Mouse (Mus musculus) adrenal gland, postnatal 36 days (tissue): ENCODE data around the gene Dlgap1. TPM values are rescaled to one million over a fixed set of nuclear protein-coding genes. Genes with fewer than 3 reads are reported as not detected.

Experiments used
- DNase-seq, 2 experiments: peaks; one replicate each; pipeline ENCODE4 v3.0.0; 2021; ENCODE audit warnings: mixed read lengths in 1 of 2
- total RNA-seq, 2 experiments: library from RNA; stranded (reverse); gene quantifications; 2 replicates each; pipeline ENCODE4 v1.2.3; 2021

The Dlgap1 gene
- total RNA-seq, 2 experiments from 2014 or later = 37.2 to 54.1 TPM

- no peak for DNase-seq
Observed at GRCm38 (mm10) chr17:70457103-70457502, 488.2 kb downstream of the Dlgap1 start.

- no peak for DNase-seq
Observed at GRCm38 (mm10) chr17:70462231-70462630, 493.4 kb downstream of the Dlgap1 start.

GRCm38 (mm10) chr17:70462771-70463491 is 494.1 kb downstream of the Dlgap1 start:
- DNase-seq = no peak

- DNase-seq = no peak
Observed at GRCm38 (mm10) chr17:70466413-70466812, 497.5 kb downstream of the Dlgap1 start.

- DNase-seq = no peak
Observed at GRCm38 (mm10) chr17:70470970-70471371, 502.1 kb downstream of the Dlgap1 start.

GRCm38 (mm10) chr17:70472162-70472561 is 503.3 kb downstream of the Dlgap1 start:
- DNase-seq = no peak

- no peak for DNase-seq
Observed at GRCm38 (mm10) chr17:70473871-70474270, 505.0 kb downstream of the Dlgap1 start.

- DNase-seq = no peak
Observed at GRCm38 (mm10) chr17:70483716-70484115, 514.8 kb downstream of the Dlgap1 start.

GRCm38 (mm10) chr17:70485668-70486067 is 516.8 kb downstream of the Dlgap1 start:
- no peak for DNase-seq

GRCm38 (mm10) chr17:70486259-70486658 is 517.4 kb downstream of the Dlgap1 start:
- DNase-seq = no peak

- no peak for DNase-seq
Observed at GRCm38 (mm10) chr17:70486831-70487230, 518.0 kb downstream of the Dlgap1 start.

GRCm38 (mm10) chr17:70488784-70489265 is 520.0 kb downstream of the Dlgap1 start:
- peak; percentile 12 to 54 for DNase-seq

- DNase-seq = no peak
Observed at GRCm38 (mm10) chr17:70491575-70491974, 522.7 kb downstream of the Dlgap1 start.

GRCm38 (mm10) chr17:70494338-70494737 is 525.5 kb downstream of the Dlgap1 start:
- DNase-seq = no peak

GRCm38 (mm10) chr17:70498256-70498655 is 529.4 kb downstream of the Dlgap1 start:
- no peak for DNase-seq

GRCm38 (mm10) chr17:70501933-70502332 is 533.1 kb downstream of the Dlgap1 start:
- peak; percentile 64 to 66 for DNase-seq

- no peak for DNase-seq
Observed at GRCm38 (mm10) chr17:70507759-70508158, 538.9 kb downstream of the Dlgap1 start.

- no peak for DNase-seq
Observed at GRCm38 (mm10) chr17:70510441-70510840, 541.6 kb downstream of the Dlgap1 start.

GRCm38 (mm10) chr17:70511401-70511800 is 542.5 kb downstream of the Dlgap1 start:
- DNase-seq = no peak

GRCm38 (mm10) chr17:70513736-70514135 is 544.9 kb downstream of the Dlgap1 start:
- no peak for DNase-seq

GRCm38 (mm10) chr17:70516506-70516905 is 547.6 kb downstream of the Dlgap1 start:
- DNase-seq = no peak

- DNase-seq = no peak
Observed at GRCm38 (mm10) chr17:70517333-70517732, 548.5 kb downstream of the Dlgap1 start.

- DNase-seq = no peak
Observed at GRCm38 (mm10) chr17:70521058-70521851, 552.4 kb downstream of the Dlgap1 start.
